Mouse (Mus musculus): Measurements from ENCODE around the gene Timm10. TPM values are rescaled to one million over a fixed set of nuclear protein-coding genes. Genes with fewer than 3 reads are reported as not detected.

Timm10 gene
- polyA plus RNA-seq, 1 experiment: 102 TPM

- Histone ChIP-seq H3K79me2 (ENCODE audit: control insufficient read depth, insufficient read depth) (no peaks in the 10 kb centered on the region), H3K36me3 (ENCODE audit: control insufficient read depth, insufficient read depth) (no peaks in the 10 kb centered on the region), H3K4me3 (no peak overlapping the region), H3ac (ENCODE audit: control insufficient read depth, insufficient read length) (no peak overlapping the region), H3K27me3 (ENCODE audit: control insufficient read depth, insufficient read depth, insufficient read length) (no peaks in the 10 kb centered on the region), H3K4me2 (ENCODE audit: low read depth) (peak overlapping the region; percentile 12)
- TF ChIP-seq TCF3 (IDR thresholded peaks at IDR 0.05; ENCODE audit: insufficient read length, low read depth) (no peak), REST (IDR thresholded peaks at IDR 0.05; ENCODE audit: insufficient read depth, insufficient read length) (no peak), TCF12 (IDR thresholded peaks at IDR 0.05; ENCODE audit: insufficient read depth, poor library complexity, severe bottlenecking) (no peak), USF1 (IDR thresholded peaks at IDR 0.05; ENCODE audit: low read depth) (peak; percentile 74), MYOG (IDR thresholded peaks at IDR 0.05; ENCODE audit: control insufficient read depth in 1 of 3, insufficient read depth in 1 of 3, insufficient read length in 2 of 3, low read depth in 2 of 3) (peak in 2 of 3 experiments; percentile 30 to 79), MAX (IDR thresholded peaks at IDR 0.05; ENCODE audit: low read depth) (no peak), MYOD1 (IDR thresholded peaks at IDR 0.05; ENCODE audit: control insufficient read depth in 1 of 3, insufficient read length in 2 of 3, low read depth in 2 of 3) (peak in 2 of 3 experiments; percentile 23 to 56), SRF (IDR thresholded peaks at IDR 0.05; ENCODE audit: control insufficient read depth, insufficient read length, low read depth) (no peak)
These were observed 42.8 kb upstream of the Timm10 start for GRCm38 (mm10) chr2:84783840-84784566.

GRCm38 (mm10) chr2:84788316-84788715 lies 38.5 kb upstream of the Timm10 start:
- no peak overlapping the region for H3ac ChIP-seq (ENCODE audit: control insufficient read depth, insufficient read length)
- H3K79me2 ChIP-seq (ENCODE audit: control insufficient read depth, insufficient read depth): no peaks in the 10 kb centered on the region
- TF ChIP-seq MAX (IDR thresholded peaks at IDR 0.05; ENCODE audit: low read depth) (no peak), SRF (IDR thresholded peaks at IDR 0.05; ENCODE audit: control insufficient read depth, insufficient read length, low read depth) (no peak), REST (IDR thresholded peaks at IDR 0.05; ENCODE audit: insufficient read depth, insufficient read length) (no peak), E2F4 (IDR thresholded peaks at IDR 0.05; ENCODE audit: insufficient read depth) (no peak), CEBPB (IDR thresholded peaks at IDR 0.05; ENCODE audit: insufficient read depth, poor library complexity, severe bottlenecking) (no peak), POLR2AphosphoS2 (IDR thresholded peaks at IDR 0.05; ENCODE audit: insufficient read length, low read depth) (no peak), USF1 (IDR thresholded peaks at IDR 0.05; ENCODE audit: low read depth) (no peak), TCF12 (IDR thresholded peaks at IDR 0.05; ENCODE audit: insufficient read depth, poor library complexity, severe bottlenecking) (no peak), MYOG (IDR thresholded peaks at IDR 0.05; ENCODE audit: control insufficient read depth in 1 of 3, insufficient read depth in 1 of 3, insufficient read length in 2 of 3, low read depth in 2 of 3) (no peak), TCF3 (IDR thresholded peaks at IDR 0.05; ENCODE audit: insufficient read length, low read depth) (no peak)
- no peaks in the 10 kb centered on the region for H3K36me3 ChIP-seq (ENCODE audit: control insufficient read depth, insufficient read depth)
- H3K27me3 ChIP-seq (ENCODE audit: control insufficient read depth, insufficient read depth, insufficient read length): no peaks in the 10 kb centered on the region
- H3K4me2 ChIP-seq (ENCODE audit: low read depth): no peak overlapping the region
- no peak overlapping the region for H3K4me3 ChIP-seq

- no peak overlapping the region for H3K4me3 ChIP-seq
- no peak overlapping the region for H3ac ChIP-seq (ENCODE audit: control insufficient read depth, insufficient read length)
- TF ChIP-seq REST (IDR thresholded peaks at IDR 0.05; ENCODE audit: insufficient read depth, insufficient read length) (no peak), MAX (IDR thresholded peaks at IDR 0.05; ENCODE audit: low read depth) (no peak), USF1 (IDR thresholded peaks at IDR 0.05; ENCODE audit: low read depth) (no peak), MYOG (IDR thresholded peaks at IDR 0.05; ENCODE audit: control insufficient read depth in 1 of 3, insufficient read depth in 1 of 3, insufficient read length in 2 of 3, low read depth in 2 of 3) (no peak), TCF3 (IDR thresholded peaks at IDR 0.05; ENCODE audit: insufficient read length, low read depth) (no peak), TCF12 (IDR thresholded peaks at IDR 0.05; ENCODE audit: insufficient read depth, poor library complexity, severe bottlenecking) (no peak), CEBPB (IDR thresholded peaks at IDR 0.05; ENCODE audit: insufficient read depth, poor library complexity, severe bottlenecking) (no peak), MYOD1 (IDR thresholded peaks at IDR 0.05; ENCODE audit: control insufficient read depth in 1 of 3, insufficient read length in 2 of 3, low read depth in 2 of 3) (no peak)
- H3K79me2 ChIP-seq (ENCODE audit: control insufficient read depth, insufficient read depth): no peaks in the 10 kb centered on the region
- no peaks in the 10 kb centered on the region for H3K36me3 ChIP-seq (ENCODE audit: control insufficient read depth, insufficient read depth)
- H3K27me3 ChIP-seq (ENCODE audit: control insufficient read depth, insufficient read depth, insufficient read length): no peaks in the 10 kb centered on the region
- H3K4me2 ChIP-seq (ENCODE audit: low read depth): no peak overlapping the region
These were observed 36.4 kb upstream of the Timm10 start for GRCm38 (mm10) chr2:84790418-84790817.

- H3ac ChIP-seq (ENCODE audit: control insufficient read depth, insufficient read length): no peak overlapping the region
- no peaks in the 10 kb centered on the region for H3K36me3 ChIP-seq (ENCODE audit: control insufficient read depth, insufficient read depth)
- TF ChIP-seq CEBPB (IDR thresholded peaks at IDR 0.05; ENCODE audit: insufficient read depth, poor library complexity, severe bottlenecking): no peak
- no peak for TF ChIP-seq REST (IDR thresholded peaks at IDR 0.05; ENCODE audit: insufficient read depth, insufficient read length)
- no peak for TF ChIP-seq SRF (IDR thresholded peaks at IDR 0.05; ENCODE audit: control insufficient read depth, insufficient read length, low read depth)
- no peak for TF ChIP-seq POLR2A (IDR thresholded peaks at IDR 0.05; ENCODE audit: insufficient read length, low read depth)
- TF ChIP-seq USF1 (IDR thresholded peaks at IDR 0.05; ENCODE audit: low read depth): no peak
- TF ChIP-seq POLR2AphosphoS2 (IDR thresholded peaks at IDR 0.05; ENCODE audit: insufficient read length, low read depth): no peak
- no peak for TF ChIP-seq E2F4 (IDR thresholded peaks at IDR 0.05; ENCODE audit: insufficient read depth)
- no peak for TF ChIP-seq MYOG (IDR thresholded peaks at IDR 0.05; ENCODE audit: control insufficient read depth in 1 of 3, insufficient read depth in 1 of 3, insufficient read length in 2 of 3, low read depth in 2 of 3)
- TF ChIP-seq TCF12 (IDR thresholded peaks at IDR 0.05; ENCODE audit: insufficient read depth, poor library complexity, severe bottlenecking): no peak
- no peak for TF ChIP-seq TCF3 (IDR thresholded peaks at IDR 0.05; ENCODE audit: insufficient read length, low read depth)
- no peak for TF ChIP-seq MAX (IDR thresholded peaks at IDR 0.05; ENCODE audit: low read depth)
- TF ChIP-seq MYOD1 (IDR thresholded peaks at IDR 0.05; ENCODE audit: control insufficient read depth in 1 of 3, insufficient read length in 2 of 3, low read depth in 2 of 3): no peak
- H3K4me3 ChIP-seq: no peak overlapping the region
- no peaks in the 10 kb centered on the region for H3K27me3 ChIP-seq (ENCODE audit: control insufficient read depth, insufficient read depth, insufficient read length)
- no peak overlapping the region for H3K4me2 ChIP-seq (ENCODE audit: low read depth)
- no peaks in the 10 kb centered on the region for H3K79me2 ChIP-seq (ENCODE audit: control insufficient read depth, insufficient read depth)
These were observed 34.3 kb upstream of the Timm10 start for GRCm38 (mm10) chr2:84792516-84792915.
